In genomic region chr12:75817959-75818452, GRCm38 (mm10) we compare ENCODE assay signal across 8 mouse cellular contexts. TPM values are rescaled to one million over a fixed set of nuclear protein-coding genes. Genes with fewer than 3 reads are reported as not detected.
DNase-seq lines count a peak whose midpoint lies in the region; ATAC-seq lines count a peak whose summit lies in the region.

Gene Syne2, plus strand, starts transcription at chr12:75818134.

- intact Hi-C loops in gastrocnemius, postnatal 14 days (cut with DNase I; ENCODE audit: low total_unique reads), result no loop called here
- intact Hi-C loops in left cerebral cortex, postnatal 25 days (cut with DNase I), result no loop called here

- peak; percentile 71 for ATAC-seq in inflammation-experienced regulatory T-cells, adult 6 months

- peak; percentile 83 to 84 for DNase-seq in adrenal gland, adult 18-20 months (ENCODE audit: low spot score in 2 of 2)
- peak; percentile 87 for DNase-seq in embryo, embryonic 10 days (ENCODE audit: low spot score)
- peak; percentile 81 for DNase-seq in gastrocnemius, postnatal 14 days
- peak; percentile 48 to 64 for DNase-seq in left cerebral cortex, postnatal 25 days (ENCODE audit: low spot score in 2 of 2)
- DNase-seq in mesoderm, embryonic 11.5 days (ENCODE audit: low read depth, low spot score), result peak; percentile 92
- DNase-seq in right cerebral cortex, postnatal 25 days, result peak; percentile 61
- DNase-seq in urinary bladder, postnatal 36 days (ENCODE audit: low spot score in 2 of 2), result peak; percentile 77 to 84

RNA-seq across cellular contexts. Expression of gene Syne2, which starts in this region (rescaled TPM):
- total RNA-seq in adrenal gland, adult 18-20 months (2021), result 10 to 100 TPM; 33.2 to 39.7 TPM
- total RNA-seq in gastrocnemius, postnatal 14 days (2021), result 10 to 100 TPM; 18.3 to 20.9 TPM
- polyA plus RNA-seq in inflammation-experienced regulatory T-cells, adult 6 months (2017; shearing (Covaris generic)), result 10 to 100 TPM; 14.7 to 16.0 (median 15.6) TPM
- total RNA-seq in left cerebral cortex, postnatal 25 days (2021), result 10 to 100 TPM; 18.6 to 22.0 TPM

Comparison
In these comparisons a context has a peak if more than half of its experiments do, and no peak if none do; other contexts are left out.
1. Peak in every context shown above with its lines: DNase-seq and ATAC-seq.